Mouse (Mus musculus): ENCODE data around the gene Pde1c. TPM values are rescaled to one million over a fixed set of nuclear protein-coding genes. Genes with fewer than 3 reads are reported as not detected.

Gene Pde1c
- polyA plus RNA-seq, 1 experiment from 2014 or later = 3.5 TPM

GRCm38 (mm10) chr6:56359126-56359525, 209.8 kb downstream of the Pde1c start:
- H3K9me3 ChIP-seq = no peaks in the 10 kb centered on the region
- peaks cover 17% of the 10 kb centered on the region for H3K4me1 ChIP-seq
- no peak overlapping the region for H3K4me3 ChIP-seq
- H3K27ac ChIP-seq (replicated peaks) = no peak overlapping the region
- WGBS = 88% methylated on average over 3 of the region's 3 CpGs
- no peaks in the 10 kb centered on the region for H3K36me3 ChIP-seq (replicated peaks)
- no peak for DNase-seq (ENCODE audit: low spot score)
- H3K27me3 ChIP-seq (replicated peaks; ENCODE audit: low read depth, poor library complexity, severe bottlenecking) = peaks cover 37% of the 10 kb centered on the region

GRCm38 (mm10) chr6:56347207-56347606, 221.7 kb downstream of the Pde1c start:
- H3K9me3 ChIP-seq = no peaks in the 10 kb centered on the region
- no peak overlapping the region for H3K4me3 ChIP-seq
- no peaks in the 10 kb centered on the region for H3K27me3 ChIP-seq (replicated peaks; ENCODE audit: low read depth, poor library complexity, severe bottlenecking)
- WGBS = 85% methylated on average over 3 of the region's 3 CpGs
- DNase-seq (ENCODE audit: low spot score) = no peak
- no peaks in the 10 kb centered on the region for H3K36me3 ChIP-seq (replicated peaks)
- H3K4me1 ChIP-seq = no peaks in the 10 kb centered on the region; the same call in 1 of the 2 replicates
- H3K27ac ChIP-seq (replicated peaks) = no peak overlapping the region

DNA sequence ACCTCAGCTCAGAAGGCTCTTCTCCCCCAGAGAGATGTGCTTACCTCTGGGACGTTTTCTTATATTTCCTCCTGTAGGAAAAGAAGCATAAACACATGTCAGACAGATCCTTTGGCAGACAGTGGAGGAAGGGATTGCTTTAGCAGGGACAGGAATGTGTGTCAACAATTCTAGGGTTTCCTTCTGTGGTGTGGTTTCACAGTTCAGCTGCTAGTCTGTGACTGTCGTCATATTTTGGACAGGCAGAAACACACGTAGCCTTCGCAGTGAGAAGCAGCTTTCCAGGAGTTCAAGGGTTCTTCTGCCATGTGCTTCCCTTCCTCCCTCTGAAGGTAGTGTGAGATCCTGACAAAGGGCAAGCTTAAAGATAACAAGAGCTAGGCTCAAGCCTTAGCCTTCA, 223.8 kb downstream of the Pde1c start:
- no peaks in the 10 kb centered on the region for H3K36me3 ChIP-seq (replicated peaks)

GRCm38 (mm10) chr6:56342005-56342404, 226.9 kb downstream of the Pde1c start:
- H3K27me3 ChIP-seq (replicated peaks; ENCODE audit: low read depth, poor library complexity, severe bottlenecking) = no peaks in the 10 kb centered on the region
- no peak overlapping the region for H3K27ac ChIP-seq (replicated peaks)
- no peaks in the 10 kb centered on the region for H3K4me1 ChIP-seq
- no peaks in the 10 kb centered on the region for H3K9me3 ChIP-seq
- no peak overlapping the region for H3K4me3 ChIP-seq
- 61% methylated on average over 1 of the region's 1 CpGs for WGBS
- DNase-seq (ENCODE audit: low spot score) = no peak
- no peaks in the 10 kb centered on the region for H3K36me3 ChIP-seq (replicated peaks)

More for the DNA sequence above, 223.8 kb downstream of the Pde1c start:
- H3K9me3 ChIP-seq = no peaks in the 10 kb centered on the region
- no peaks in the 10 kb centered on the region for H3K27me3 ChIP-seq (replicated peaks; ENCODE audit: low read depth, poor library complexity, severe bottlenecking)
- DNase-seq (ENCODE audit: low spot score) = no peak
- no peak overlapping the region for H3K27ac ChIP-seq (replicated peaks)
- WGBS = 68% methylated on average over 4 of the region's 4 CpGs
- no peaks in the 10 kb centered on the region; the same call in 1 of the 2 replicates for H3K4me1 ChIP-seq
- H3K4me3 ChIP-seq = no peak overlapping the region

- WGBS = 87% methylated on average over 3 of the region's 3 CpGs
- DNase-seq (ENCODE audit: low spot score) = no peak
- Histone ChIP-seq H3K4me1 (no peaks in the 10 kb centered on the region), H3K27me3 (replicated peaks; ENCODE audit: low read depth, poor library complexity, severe bottlenecking) (no peaks in the 10 kb centered on the region), H3K9me3 (no peaks in the 10 kb centered on the region), H3K27ac (replicated peaks) (no peak overlapping the region), H3K36me3 (replicated peaks) (no peaks in the 10 kb centered on the region), H3K4me3 (no peak overlapping the region)
These were observed 233.0 kb downstream of the Pde1c start for GRCm38 (mm10) chr6:56335811-56336446.

- no peak for DNase-seq (ENCODE audit: low spot score)
- no peak overlapping the region for H3K27ac ChIP-seq (replicated peaks)
- H3K36me3 ChIP-seq (replicated peaks) = no peaks in the 10 kb centered on the region
- no peaks in the 10 kb centered on the region for H3K9me3 ChIP-seq
- WGBS = 82% methylated on average over 4 of the region's 4 CpGs
- H3K4me1 ChIP-seq = no peaks in the 10 kb centered on the region
- no peaks in the 10 kb centered on the region for H3K27me3 ChIP-seq (replicated peaks; ENCODE audit: low read depth, poor library complexity, severe bottlenecking)
- no peak overlapping the region for H3K4me3 ChIP-seq
These were observed 236.8 kb downstream of the Pde1c start for GRCm38 (mm10) chr6:56332149-56332548.

- DNase-seq (ENCODE audit: low spot score) = no peak
- Histone ChIP-seq H3K27ac (replicated peaks) (no peak overlapping the region), H3K36me3 (replicated peaks) (no peaks in the 10 kb centered on the region), H3K4me3 (no peak overlapping the region), H3K4me1 (no peaks in the 10 kb centered on the region), H3K27me3 (replicated peaks; ENCODE audit: low read depth, poor library complexity, severe bottlenecking) (no peaks in the 10 kb centered on the region), H3K9me3 (no peaks in the 10 kb centered on the region)
- WGBS = 89% methylated on average over 6 of the region's 6 CpGs
These were observed 237.5 kb downstream of the Pde1c start for GRCm38 (mm10) chr6:56331432-56331831.

- Histone ChIP-seq H3K4me1 (peaks cover under 1% of the 10 kb centered on the region), H3K27ac (replicated peaks) (no peak overlapping the region), H3K36me3 (replicated peaks) (no peaks in the 10 kb centered on the region), H3K9me3 (no peaks in the 10 kb centered on the region), H3K4me3 (no peak overlapping the region), H3K27me3 (replicated peaks; ENCODE audit: low read depth, poor library complexity, severe bottlenecking) (no peaks in the 10 kb centered on the region)
- DNase-seq (ENCODE audit: low spot score) = no peak
- WGBS = 68% methylated on average over 1 of the region's 1 CpGs
These were observed 240.8 kb downstream of the Pde1c start for GRCm38 (mm10) chr6:56328103-56328502.

- Histone ChIP-seq H3K27me3 (replicated peaks; ENCODE audit: low read depth, poor library complexity, severe bottlenecking) (no peaks in the 10 kb centered on the region), H3K36me3 (replicated peaks) (no peaks in the 10 kb centered on the region), H3K4me1 (peaks cover 7% of the 10 kb centered on the region), H3K9me3 (no peaks in the 10 kb centered on the region), H3K27ac (replicated peaks) (peak overlapping the region; percentile 21; the same call in 1 of the 2 replicates), H3K4me3 (no peak overlapping the region)
- WGBS = 4% methylated on average over 3 of the region's 3 CpGs
- DNase-seq (ENCODE audit: low spot score) = peak; percentile 36
These were observed 246.1 kb downstream of the Pde1c start for GRCm38 (mm10) chr6:56322799-56323198.

DNA sequence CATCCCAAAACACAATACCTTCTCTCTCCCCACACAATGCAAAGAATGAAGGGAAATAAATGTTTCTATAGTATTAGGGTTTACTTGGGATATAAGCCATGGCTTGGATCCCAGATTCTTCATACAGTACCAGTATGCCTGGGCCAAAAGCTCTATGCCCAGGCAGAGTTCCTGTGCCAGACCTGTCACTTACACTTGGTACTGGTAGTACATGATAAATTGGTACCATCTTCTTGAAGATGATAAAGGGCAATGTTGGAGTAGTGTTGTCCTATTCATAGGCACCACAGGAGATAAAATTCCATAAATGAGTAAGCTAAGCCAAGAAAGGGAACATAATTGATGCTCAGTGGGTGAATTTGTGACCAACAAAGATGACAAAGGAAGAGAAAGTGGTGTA, 258.6 kb downstream of the Pde1c start:
- Histone ChIP-seq H3K9me3 (no peaks in the 10 kb centered on the region), H3K27me3 (replicated peaks; ENCODE audit: low read depth, poor library complexity, severe bottlenecking) (no peaks in the 10 kb centered on the region), H3K4me1 (no peaks in the 10 kb centered on the region), H3K27ac (replicated peaks) (no peak overlapping the region), H3K4me3 (no peak overlapping the region), H3K36me3 (replicated peaks) (no peaks in the 10 kb centered on the region)
- DNase-seq (ENCODE audit: low spot score) = no peak

GRCm38 (mm10) chr6:56306066-56306465, 262.8 kb downstream of the Pde1c start:
- no peak overlapping the region for H3K4me3 ChIP-seq
- no peaks in the 10 kb centered on the region for H3K9me3 ChIP-seq
- WGBS = 87% methylated on average over 2 of the region's 2 CpGs
- H3K27ac ChIP-seq (replicated peaks) = no peak overlapping the region
- H3K4me1 ChIP-seq = no peaks in the 10 kb centered on the region
- no peaks in the 10 kb centered on the region for H3K36me3 ChIP-seq (replicated peaks)
- no peaks in the 10 kb centered on the region for H3K27me3 ChIP-seq (replicated peaks; ENCODE audit: low read depth, poor library complexity, severe bottlenecking)
- no peak for DNase-seq (ENCODE audit: low spot score)

DNA sequence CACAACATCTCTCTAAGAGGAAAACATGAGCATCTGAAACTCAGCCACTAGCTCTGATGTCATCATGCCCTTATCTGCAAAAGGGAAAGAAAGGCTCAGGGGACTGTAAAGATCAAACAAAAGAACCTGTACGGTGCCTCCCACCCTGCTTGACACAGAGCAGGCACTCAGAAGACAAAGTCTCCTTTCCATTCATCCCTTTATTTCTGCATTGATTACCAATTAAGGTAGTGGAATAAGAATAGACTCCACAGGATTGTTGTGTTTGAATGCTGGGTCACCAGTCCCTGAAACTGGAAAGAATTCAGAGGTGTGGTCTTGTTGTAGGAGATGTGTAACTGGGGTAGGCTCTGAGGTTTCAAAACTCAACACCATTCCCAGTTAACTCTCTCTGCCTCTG, 276.7 kb downstream of the Pde1c start:
- no peaks in the 10 kb centered on the region for H3K27me3 ChIP-seq (replicated peaks; ENCODE audit: low read depth, poor library complexity, severe bottlenecking)
- no peaks in the 10 kb centered on the region for H3K9me3 ChIP-seq
- no peaks in the 10 kb centered on the region for H3K4me1 ChIP-seq
- no peak overlapping the region for H3K4me3 ChIP-seq
- no peak overlapping the region for H3K27ac ChIP-seq (replicated peaks)
- no peak for DNase-seq (ENCODE audit: low spot score)
- no peaks in the 10 kb centered on the region for H3K36me3 ChIP-seq (replicated peaks)
- 84% methylated on average over 1 of the region's 1 CpGs for WGBS

DNA sequence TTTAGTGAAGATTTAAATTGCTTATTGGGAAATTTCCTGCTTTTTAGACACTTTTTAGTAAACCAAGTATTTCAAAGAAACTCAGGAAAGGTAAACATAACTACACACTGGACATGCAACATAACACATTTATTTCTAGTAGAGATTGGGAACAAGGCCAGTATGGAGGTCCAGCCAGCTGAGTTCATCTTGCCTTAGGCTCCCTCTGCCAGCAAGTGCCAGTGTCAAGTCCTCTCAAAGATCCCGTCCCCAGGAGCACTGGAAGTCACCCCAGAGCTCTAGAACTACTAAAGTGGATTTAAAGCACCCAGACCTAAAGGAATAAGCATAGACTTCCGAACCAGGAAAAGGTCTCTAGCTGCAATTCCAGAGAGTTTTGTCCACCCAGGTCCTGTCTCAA, 279.6 kb downstream of the Pde1c start:
- Histone ChIP-seq H3K27ac (replicated peaks) (no peak overlapping the region), H3K4me1 (no peaks in the 10 kb centered on the region), H3K36me3 (replicated peaks) (no peaks in the 10 kb centered on the region), H3K27me3 (replicated peaks; ENCODE audit: low read depth, poor library complexity, severe bottlenecking) (no peaks in the 10 kb centered on the region), H3K4me3 (no peak overlapping the region), H3K9me3 (no peaks in the 10 kb centered on the region)
- DNase-seq (ENCODE audit: low spot score) = no peak
- 71% methylated on average over 2 of the region's 2 CpGs for WGBS

All from embryonic facial prominence, embryonic 10.5 days (tissue).